Mouse (Mus musculus) cerebral cortex, adult 2 months (tissue): Measurements from ENCODE around the gene Mbnl2.

Source experiments
- WGBS: fragments of 180-500 bp; shearing (Covaris S2); methylation state at CpG from one replicate; pipeline ENCODE4 v1.1.7; 2018; 5-methylcytosine and 5-hydroxymethylcytosine counted together

Mbnl2 gene

DNA sequence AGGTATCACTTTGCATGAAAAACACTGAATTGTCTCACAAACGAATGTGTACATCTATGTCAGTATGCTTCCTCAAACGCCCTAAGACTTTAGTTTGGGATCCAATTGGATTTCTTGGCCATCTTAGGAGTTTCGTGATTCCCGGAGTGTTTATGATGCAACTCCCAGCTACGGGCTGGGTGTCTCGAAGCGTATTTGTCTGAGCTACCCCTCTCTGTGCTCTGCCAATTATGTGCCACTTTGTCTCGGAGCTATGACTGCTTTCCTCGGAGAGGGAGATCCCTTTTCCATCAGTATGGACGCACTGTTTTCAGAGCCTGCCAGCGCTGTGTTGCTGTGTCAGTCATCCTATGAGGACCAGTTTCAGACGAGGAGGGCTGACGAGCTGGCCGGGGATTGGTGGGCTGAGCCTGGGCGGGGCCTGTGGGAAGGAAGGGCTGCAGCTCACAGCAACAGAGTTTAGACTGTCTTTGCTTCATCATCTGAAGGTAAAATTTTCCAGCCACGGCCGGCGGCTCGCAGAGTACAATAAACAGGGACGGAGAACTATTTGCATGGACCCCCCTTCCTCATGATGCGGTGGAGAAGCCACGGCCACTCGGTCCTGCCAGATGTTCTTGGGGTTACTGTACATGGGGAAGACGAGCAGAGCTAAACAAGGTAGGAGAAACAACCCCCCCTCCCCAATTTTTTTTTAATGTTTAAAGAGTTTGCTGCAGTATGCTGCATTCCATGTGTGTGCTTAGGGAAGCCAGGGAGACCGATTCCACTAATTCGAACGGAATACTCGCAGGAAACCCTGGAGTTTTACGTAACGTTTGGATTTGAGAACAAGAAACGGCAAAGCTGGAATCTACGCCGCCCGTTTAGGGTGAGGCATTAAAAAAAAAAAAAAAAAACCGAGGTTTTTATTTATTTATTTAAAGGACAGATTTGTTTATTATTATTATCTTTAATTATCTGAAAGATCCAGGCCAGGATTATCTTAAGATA lies at the start of gene Mbnl2:
TSS of gene Mbnl2 (plus strand) at position 424 of the 993 bp plus-strand sequence.
- under 1% methylated on average over 35 of the region's 35 CpGs for WGBS

DNA sequence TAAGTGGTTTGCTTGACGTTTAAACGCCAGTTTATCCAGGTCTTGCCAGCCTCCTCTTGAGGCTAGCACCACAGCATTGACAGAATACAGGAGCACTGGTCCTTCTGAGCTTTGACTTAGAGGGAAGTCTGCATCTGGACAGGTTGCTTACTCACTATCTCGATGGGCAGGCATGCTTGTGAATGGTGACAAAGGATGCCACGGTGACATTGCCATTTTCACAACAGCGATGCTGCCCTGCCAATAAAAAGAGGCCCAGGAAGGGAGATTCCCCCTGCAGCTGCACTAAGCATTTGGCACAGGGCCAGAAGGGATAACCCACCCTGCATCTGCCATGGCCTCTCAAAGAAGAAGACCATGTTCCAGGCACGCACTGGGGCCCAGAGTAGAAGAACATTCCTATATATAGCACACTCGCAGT lies 43.4 kb upstream of the Mbnl2 start:
- 63% methylated on average over 7 of the region's 7 CpGs for WGBS

- 87% methylated on average over 7 of the region's 7 CpGs for WGBS
Observed at GRCm38 (mm10) chr14:120235610-120236009, 39.9 kb upstream of the Mbnl2 start.

GRCm38 (mm10) chr14:120240209-120240608 lies 35.3 kb upstream of the Mbnl2 start:
- WGBS: 65% methylated on average over 4 of the region's 4 CpGs

DNA sequence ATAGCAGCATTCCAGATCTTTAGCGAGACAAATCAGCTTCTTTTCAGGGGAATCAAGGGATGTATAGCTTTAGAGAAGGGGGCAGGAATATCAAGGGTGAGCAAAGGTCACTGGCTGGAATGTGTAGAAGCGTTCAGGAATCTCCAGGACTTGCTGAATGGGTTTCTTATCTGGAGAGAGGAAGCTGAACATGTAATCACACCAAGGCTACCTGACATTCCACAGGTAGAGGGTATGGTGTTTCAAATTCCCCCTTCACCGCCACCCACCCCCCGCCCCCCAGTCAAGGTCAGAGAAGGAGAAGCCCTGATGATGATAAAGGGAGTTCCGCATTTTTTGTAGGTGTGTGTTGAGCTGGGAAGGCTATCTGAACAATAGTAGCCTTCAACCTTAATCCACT lies 32.8 kb upstream of the Mbnl2 start:
- 87% methylated on average over 5 of the region's 5 CpGs for WGBS

DNA sequence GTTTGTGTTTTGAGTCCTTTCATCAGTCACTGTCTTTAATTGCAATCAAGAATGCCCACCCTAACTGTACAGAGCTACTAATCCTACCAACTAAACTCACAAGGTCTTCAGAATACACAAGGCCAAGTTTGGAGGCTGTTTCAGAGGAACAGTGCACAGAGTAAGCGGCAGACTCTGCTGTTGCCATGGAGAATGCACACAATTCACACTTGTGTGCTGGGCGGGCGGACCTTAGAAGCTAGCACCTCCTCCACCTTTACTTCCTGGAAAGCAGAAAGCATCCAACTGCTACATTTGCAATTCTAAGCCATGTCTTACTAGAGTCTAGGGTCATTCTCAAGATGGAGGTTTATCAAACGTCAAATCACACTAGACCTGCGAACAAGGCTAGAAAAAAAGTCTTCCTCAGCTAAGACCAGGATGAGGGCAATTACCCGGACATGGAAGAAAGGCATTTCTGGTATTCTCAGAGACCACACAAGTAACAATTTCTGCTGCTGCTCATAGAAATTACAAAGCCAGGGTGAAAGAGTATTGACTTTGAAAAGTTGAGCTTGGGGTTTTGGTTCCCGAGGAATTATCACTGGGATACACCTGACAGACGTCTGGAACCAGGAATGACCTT lies 30.3 kb upstream of the Mbnl2 start:
- WGBS: 64% methylated on average over 8 of the region's 8 CpGs

DNA sequence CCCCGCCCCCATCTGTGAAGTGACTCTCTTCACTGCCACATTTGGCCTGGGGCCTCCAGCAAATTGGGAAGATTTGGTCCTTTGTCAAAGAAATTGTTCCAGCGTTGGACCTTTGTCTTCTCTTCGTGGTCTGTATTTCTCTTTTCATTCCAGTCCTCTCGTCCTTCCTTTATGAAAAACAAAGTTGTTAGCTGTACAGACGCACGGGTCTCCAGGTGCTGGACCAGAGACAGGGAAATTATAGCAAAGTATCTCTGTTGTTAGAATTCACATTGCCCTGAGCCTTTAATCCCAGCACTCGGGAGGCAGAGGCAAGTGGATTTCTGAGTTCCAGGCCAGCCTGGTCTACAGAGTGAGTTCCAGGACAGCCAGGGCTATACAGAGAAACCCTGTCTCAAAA lies 22.1 kb upstream of the Mbnl2 start:
- 84% methylated on average over 7 of the region's 7 CpGs for WGBS

DNA sequence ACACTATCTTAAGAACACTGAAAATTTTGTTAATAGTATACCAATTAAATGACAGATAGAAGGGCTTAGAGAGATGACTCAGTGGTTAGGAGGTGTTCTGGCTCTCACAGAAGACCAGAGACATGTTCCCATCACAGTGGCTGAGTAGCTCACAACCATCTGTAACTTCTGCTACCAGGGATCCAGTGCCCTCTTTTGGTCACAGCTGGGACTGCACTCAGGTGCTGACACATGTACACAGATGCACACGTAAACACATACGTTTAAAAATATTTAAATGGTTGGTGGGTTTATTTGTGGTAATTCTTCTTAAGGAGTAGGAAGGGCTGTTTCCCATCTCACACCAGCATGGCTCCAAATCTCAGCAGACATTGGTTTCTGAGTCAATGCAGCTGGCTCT lies 19.3 kb upstream of the Mbnl2 start:
- 97% methylated on average over 2 of the region's 2 CpGs for WGBS

DNA sequence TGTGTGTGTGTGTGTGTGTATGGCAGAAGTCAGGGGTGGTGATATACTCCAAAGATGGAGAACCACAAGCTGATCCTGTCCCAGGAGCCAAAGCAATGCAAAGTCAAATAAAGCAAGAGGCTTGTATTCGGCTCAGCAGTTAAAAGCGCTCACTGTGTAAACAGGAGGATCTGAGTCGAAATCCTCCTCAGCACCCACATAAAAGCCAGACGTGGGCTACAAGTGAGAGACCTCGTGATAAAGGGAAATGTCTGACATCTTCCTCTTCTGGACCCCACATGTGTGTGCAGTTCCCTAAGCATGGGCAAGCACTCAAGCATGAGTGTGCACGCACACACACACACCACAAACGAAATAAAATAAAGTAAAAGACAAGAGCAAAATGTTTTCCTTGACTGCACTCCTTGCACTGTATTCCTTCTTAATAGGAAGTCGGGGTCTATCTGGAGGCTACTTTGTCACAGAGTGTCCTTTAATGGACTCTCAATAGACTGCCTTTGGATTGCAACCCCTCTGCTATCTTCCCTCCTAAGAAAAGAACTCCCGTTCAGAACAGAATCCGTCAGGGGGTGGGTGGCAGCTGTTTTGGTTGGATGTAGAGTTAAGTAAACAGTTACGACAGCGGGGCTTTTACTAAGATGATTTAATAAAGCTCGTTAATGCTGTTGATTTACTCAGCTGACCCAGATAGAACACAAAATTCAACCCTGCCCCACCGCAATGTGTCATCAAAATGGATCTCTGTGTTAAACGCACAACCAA lies 18.7 kb upstream of the Mbnl2 start:
- 61% methylated on average over 15 of the region's 15 CpGs for WGBS

GRCm38 (mm10) chr14:120257483-120257882 lies 18.0 kb upstream of the Mbnl2 start:
- 81% methylated on average over 6 of the region's 6 CpGs for WGBS

DNA sequence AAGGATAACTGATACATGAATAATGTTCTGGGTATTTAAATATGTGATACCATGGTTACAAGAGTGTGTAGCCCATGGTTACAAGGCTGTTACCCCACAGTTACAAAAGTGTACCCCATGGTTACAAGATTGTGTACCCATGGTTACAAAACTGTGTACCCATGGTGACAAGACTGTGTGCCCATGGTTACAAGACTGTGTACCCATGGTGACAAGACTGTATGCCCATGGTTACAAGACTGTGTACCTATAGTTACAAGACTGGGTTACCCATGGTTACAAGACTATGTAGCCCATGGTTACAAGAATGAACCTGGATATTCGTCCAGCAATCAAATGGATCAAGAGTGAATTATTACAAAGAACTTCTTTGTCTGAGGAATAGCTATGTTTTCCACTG lies 16.0 kb upstream of the Mbnl2 start:
- WGBS: 51% methylated on average over 1 of the region's 1 CpGs

GRCm38 (mm10) chr14:120261606-120262005 lies 13.9 kb upstream of the Mbnl2 start:
- 71% methylated on average over 11 of the region's 11 CpGs for WGBS

DNA sequence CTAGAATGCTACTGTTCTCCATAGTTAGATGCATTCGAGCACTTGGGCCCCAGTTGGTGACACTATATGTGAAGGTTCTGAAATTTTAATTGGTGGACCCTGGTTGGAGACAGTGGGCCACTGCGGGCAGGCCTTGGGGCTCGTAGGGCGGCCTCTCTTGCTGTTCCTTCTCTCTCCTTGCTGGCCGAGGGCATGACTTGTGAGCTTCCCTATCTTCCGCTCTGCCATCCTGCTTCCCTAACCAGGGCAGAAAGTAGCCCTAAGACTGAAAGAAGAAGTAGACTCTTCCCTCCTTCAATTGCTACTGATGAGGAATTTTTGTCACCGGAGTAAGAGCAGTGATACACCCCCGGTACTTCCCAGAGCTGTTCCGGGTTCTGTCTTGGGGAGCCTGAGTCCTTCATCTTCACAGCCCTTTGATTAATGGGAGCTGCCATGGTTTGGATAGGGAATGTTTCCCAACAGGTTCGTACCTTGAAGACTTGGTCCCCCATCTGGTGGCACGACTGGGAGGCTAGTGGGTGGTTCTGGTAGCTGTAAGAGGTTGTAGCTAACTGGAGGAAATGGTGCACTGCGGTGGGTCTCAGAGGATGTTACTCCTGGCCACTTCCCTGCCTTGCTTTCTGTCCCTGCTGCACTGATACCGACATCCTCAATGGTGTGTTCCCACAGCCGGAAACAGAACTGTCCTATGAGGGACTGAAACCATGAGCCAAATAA lies 12.6 kb upstream of the Mbnl2 start:
- WGBS: 81% methylated on average over 14 of the region's 14 CpGs

DNA sequence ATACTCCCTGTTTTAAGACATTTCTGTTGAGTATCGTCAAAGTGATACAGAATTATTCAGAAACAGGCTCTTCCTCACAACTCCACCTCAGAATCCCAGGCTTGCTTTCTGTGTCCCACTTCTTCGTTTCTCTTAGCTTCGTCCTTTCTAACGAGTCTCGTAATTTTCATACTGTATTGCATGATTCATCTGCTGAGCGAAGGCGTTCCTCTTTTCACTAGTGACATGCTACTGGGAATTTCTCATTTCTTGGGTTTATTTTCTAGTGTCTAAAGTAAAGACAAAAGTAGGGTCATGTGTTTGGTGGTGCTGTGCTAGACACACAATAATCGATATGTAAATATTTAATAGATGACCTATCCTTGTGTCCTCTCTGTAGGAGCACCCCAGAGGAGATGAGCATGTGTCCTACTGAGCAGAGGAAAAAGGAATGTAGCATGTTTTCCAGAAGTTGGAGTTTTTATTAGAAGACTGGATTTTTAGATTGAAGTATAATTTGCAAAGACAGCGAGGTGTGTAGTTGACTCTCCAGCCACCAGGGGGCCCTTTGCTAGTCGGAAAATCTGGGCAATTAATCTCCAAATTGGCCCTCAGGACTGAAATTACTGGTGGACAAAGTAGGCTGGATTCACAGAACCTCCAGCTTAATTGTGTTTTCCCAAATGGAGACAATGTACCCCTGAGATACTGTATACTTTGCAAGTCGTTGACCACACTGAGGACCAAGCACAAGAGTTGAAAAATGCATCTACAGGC lies 11.9 kb upstream of the Mbnl2 start:
- 54% methylated on average over 11 of the region's 11 CpGs for WGBS

GRCm38 (mm10) chr14:120267130-120267529 lies 8.3 kb upstream of the Mbnl2 start:
- WGBS: 96% methylated on average over 4 of the region's 4 CpGs

DNA sequence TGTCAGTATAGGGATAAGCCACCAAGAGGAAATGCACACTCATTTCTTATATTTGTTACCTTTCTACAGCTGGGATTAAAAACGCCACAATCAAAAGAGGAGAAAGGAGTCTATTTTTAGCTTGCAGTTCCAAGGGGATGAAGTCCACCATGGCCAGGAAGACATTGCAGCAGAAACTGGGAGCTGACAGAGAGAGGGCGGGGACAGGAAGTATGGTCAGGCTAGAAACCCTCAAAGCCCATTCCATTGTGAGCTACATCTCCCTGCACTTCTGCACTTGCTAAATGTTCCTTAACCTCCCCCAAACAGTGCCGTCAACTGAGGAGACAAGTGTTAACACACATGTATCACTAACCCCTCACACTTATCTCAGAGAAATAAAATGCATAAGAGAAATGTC lies 5.4 kb upstream of the Mbnl2 start:
- WGBS: 75% methylated on average over 3 of the region's 3 CpGs

DNA sequence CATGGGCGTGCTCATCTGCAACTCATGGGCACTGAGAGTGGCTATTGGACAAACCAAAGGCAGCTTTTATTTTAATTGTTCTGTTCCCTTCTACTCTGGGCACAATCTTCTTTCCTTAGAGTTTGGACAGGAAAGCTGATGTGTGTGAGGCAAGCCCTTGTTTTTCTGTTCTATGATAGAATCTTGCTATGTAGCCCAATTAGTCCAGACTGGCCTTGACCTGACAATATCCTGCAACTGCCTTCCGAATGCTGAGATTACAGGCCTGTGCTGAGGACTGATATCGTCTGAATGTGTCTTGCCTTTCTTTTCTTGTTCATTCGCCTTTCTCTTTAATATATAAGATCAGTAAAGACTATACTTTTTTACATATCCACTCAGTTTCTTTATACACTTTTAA lies 4.8 kb upstream of the Mbnl2 start:
- 91% methylated on average over 4 of the region's 4 CpGs for WGBS

- WGBS: 92% methylated on average over 8 of the region's 8 CpGs
Observed at GRCm38 (mm10) chr14:120271096-120271495, 4.4 kb upstream of the Mbnl2 start.

DNA sequence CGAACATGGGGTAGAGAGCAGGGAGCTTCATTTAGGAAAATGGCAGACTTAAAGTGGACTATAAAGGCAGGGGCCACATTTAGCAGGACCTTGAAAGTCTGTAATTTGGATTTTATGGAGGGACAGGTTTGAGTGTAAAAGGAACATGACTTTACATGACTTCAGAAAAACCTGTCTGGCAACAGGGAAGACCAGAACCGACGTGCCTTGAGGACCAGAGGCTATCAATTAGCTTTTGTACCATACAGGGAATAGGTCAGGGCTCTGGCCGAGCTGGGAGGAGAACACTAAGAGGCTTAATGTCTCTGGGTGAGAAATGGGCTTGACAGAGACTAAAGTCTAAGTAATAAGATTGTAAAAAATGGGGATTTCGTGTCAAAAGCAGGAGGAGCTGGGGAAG lies 1.7 kb upstream of the Mbnl2 start:
- 78% methylated on average over 5 of the region's 5 CpGs for WGBS

DNA sequence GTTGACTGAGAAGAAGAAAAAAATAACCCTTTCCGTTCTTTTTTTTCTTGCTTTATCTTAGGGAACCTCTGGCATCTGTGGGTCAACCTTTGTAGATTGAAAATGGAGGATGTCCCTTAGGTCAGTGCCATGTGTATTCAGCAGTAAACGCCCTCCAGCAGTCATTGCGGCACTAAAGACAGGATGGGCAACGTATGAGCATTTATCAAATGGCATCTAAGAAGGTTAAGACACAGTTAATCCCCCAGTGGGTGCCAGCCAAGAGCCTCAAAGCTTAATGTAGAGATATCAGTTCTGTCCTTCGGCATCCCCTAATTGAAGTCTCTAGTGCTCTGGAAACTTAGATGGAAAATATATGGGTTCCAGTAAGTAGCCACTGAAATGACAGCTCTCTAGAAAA lies 723 bp upstream of the Mbnl2 start:
- 30% methylated on average over 5 of the region's 5 CpGs for WGBS
